Mouse (Mus musculus) adrenal gland, postnatal 4 days (tissue): ENCODE data around the gene Plbd2. TPM values are rescaled to one million over a fixed set of nuclear protein-coding genes. Genes with fewer than 3 reads are reported as not detected.

Source experiments
- DNase-seq, 2 experiments: peaks; one replicate each; pipeline ENCODE4 v3.0.0; 2021 to 2022; ENCODE audit warnings: low spot score in 2 of 2, mixed read lengths in 2 of 2
- total RNA-seq, 2 experiments: library from RNA; stranded (reverse); gene quantifications; 2 replicates each; pipeline ENCODE4 v1.2.3; 2021

Gene Plbd2
- total RNA-seq, 2 experiments from 2014 or later = 70.5 to 77.5 TPM

DNA sequence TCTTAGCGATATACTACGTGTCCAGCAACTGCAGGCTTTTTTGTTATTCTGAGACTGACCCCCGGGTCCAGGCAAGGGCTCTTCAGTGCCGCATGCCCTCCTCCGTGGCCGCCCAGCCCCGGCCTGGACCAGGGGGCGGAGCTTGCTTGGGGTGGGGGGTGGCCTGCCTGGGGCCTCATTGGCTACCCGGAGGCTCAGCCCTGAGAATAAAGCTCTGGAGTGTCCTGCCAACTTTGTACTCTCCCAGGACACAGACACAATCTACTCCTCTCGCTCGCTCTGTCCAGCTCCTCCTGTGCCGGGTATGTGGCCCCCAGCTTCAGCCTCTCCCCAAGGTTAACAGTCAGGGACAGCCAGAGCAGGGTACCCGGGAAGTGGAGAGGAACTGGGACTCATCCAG lies 27.1 kb downstream of the Plbd2 start, which contains the start of gene Sds:
Sds (plus strand) TSS at position 231 of the 400 bp plus-strand sequence.
- no peak for DNase-seq

DNA sequence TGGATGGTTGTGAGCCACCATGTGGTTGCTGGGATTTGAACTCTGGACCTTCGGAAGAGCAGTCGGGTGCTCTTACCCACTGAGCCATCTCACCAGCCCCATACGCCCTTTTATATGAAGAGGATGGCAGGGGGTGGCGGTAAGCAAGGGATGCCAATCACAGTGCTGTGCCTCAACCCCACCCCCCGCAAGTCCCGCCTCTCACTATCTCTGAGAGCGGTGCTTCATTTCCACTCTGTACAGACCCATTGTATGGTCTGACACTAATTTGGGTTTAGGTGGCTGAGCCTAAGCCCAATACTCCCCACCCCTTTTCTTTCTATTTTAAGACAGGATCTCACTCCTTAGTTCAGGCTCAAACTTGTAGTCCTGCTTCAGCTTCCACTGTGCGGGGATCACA lies 27.6 kb downstream of the Plbd2 start:
- DNase-seq = no peak

DNA sequence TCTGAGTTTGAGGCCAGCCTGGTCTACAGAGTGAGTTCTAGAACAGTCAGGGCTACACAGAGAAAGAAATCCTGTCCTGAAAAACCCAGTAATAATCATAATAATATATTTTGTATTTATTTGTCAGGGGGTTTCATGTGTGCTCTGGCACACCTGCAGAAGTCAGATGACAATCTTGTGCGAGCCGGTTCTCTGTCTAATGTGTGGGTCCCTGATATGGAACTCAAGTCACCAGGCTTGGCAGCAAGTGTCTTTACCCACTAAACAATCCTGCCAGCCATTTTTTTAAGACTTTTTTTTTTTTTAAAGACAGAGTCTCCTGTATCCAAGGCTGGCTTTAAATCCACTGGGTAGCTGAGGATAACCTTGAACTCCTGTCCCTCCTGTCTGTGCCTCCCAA lies 30.1 kb downstream of the Plbd2 start:
- no peak for DNase-seq

DNA sequence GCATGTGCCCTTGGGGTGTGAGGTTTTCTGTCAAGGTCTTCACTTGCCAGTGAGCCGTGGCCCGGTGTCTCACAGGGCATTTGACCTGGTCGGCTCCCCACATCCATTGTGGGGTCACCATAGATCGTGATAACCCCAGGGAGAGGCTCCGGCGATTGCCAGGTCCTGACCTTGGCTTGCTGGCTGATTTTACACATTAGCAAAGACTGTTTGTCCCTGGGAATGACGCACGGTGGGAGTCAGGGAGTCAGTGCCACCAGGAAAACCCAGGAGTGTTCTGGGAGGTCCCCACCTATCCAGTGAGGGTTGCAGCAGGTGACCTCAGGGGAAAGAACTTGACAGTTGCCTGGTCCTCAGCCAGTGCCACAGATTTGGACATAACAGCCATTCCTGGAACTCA lies 30.7 kb downstream of the Plbd2 start, which contains the start of gene Sdsl:
Sdsl (minus strand) TSS at position 41 of the 400 bp plus-strand sequence.
- DNase-seq = no peak

DNA sequence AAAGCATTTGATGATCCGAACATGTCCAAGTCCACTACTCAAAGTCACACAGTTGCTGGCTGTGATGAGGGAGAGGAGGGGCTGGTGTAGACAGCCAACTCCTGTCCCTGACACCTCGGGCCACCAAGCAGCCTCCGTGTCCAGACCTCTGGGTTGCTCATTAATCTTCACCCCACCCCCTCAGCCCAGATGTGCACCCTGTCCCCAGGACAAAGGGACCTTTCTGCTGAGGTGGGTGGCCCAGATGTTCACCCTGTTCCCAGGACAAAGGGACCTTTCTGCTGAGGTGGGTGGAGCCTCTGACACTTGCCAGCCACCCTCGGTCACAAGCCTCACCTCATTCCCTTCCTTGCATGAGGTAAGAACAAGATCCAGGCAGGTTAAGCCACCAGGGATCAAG lies 31.9 kb downstream of the Plbd2 start:
- no peak for DNase-seq

DNA sequence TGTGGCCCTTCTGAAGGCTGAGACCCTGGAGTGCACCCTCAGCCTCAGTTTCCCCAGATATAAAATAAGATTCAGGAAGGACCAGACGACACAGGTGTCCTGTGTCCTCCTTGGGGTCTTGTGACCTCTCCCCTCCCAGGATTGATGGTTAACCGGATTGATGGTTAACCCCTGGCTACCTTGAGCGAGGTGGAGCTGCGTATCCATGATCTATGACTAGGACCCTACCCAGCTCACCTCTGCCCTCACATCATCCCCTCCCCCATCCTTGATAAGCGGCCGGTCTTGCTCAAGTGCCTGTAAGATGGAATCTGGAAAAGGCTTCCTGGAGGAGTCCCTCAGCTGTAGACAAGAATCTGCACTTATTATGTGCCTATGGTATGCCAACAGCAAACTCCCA lies 34.6 kb downstream of the Plbd2 start:
- no peak for DNase-seq

DNA sequence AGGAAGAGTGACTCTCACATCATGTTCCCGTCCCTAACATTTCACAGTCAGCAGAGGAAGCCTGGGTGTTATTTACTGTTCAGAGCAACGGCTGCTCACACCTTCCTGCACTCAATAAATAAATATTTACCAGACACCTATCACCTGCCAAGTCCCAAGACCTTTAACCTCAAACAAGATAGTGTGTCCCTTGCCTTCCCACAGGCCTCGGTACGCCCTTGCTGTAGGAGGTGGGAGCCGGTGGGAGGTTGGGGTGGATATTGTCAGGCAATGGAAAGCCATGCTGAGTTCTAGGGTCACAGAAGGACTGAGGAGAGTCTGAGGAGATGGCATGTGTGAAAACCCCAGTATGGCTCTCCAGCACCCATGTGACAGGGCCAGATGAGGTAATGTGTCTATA lies 35.1 kb downstream of the Plbd2 start:
- DNase-seq = no peak

DNA sequence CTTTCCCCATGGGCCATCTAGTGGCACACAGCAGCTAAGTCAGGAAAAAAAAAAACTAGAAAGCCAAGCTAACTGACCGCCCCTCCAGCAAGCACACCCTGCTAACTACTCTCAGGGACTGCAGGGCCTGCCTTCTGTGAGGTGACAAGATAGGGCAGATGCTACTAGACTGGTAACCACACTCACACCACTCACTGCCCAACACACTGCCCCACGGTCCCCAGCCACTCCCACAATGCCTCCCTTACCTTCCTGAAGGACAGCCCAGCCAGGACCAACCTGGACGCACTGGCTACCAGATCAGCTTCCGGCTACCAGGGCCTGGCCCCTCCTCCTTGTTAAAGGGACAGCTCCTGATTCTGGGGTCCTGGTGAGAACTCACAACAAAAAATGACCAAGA lies 36.4 kb downstream of the Plbd2 start:
- DNase-seq = no peak

DNA sequence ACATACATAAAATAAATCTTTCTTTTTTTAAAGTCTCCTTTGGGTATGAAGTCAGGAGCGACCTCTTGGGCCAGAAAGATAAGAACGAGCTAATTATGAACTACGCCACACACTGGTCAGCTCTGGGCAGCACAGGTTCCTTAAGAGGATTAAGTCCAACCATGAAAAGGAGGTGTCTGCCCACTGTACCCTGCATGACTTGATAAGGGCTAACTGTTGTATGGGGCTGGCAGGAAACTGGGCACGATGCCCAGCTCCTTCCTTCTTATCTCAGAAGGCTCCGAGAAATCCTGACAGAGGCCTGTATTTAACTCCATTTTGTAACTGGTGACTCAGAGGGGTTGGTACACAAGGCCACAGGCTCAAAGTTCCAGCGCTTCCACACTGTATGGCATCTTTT lies 37.6 kb downstream of the Plbd2 start:
- no peak for DNase-seq

DNA sequence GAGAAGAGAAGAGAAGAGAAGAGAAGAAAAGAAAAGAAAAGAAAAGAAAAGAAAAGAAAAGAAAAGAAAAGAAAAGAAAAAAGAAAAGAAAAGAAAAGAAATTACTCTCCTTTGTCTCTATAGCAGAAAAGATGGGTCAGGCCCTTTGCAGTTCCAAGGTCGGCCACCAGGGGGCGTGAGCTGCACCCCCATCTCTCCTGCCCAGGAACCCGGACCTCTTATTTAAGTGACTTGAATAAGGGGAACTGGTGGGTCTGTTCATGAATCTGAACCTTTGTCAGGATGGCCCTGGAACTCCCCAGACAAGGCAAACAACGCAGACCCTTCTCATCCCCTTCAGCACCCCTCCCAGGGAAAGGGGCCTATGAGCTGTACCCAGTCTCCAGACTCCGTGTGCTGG lies 38.4 kb downstream of the Plbd2 start:
- DNase-seq = no peak

DNA sequence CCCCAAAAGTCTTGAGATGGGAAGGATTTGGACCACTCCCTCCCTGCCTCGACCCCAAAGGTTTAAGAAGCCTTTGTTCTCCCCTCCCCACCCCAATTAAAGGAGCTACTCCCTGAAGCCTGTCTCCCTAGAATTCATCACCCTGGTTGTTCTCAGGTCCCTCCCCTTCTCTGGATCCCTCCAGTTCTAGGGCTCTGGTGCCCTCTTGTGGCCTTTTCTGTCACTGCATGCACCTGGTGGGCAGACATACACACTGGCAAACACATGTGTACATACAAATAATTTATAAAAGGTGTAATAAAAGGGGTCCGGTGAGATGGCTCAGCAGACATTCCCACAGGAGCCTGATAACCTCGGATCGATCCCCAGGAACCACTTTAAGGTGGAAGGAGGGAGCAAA lies 39.1 kb downstream of the Plbd2 start:
- no peak for DNase-seq

DNA sequence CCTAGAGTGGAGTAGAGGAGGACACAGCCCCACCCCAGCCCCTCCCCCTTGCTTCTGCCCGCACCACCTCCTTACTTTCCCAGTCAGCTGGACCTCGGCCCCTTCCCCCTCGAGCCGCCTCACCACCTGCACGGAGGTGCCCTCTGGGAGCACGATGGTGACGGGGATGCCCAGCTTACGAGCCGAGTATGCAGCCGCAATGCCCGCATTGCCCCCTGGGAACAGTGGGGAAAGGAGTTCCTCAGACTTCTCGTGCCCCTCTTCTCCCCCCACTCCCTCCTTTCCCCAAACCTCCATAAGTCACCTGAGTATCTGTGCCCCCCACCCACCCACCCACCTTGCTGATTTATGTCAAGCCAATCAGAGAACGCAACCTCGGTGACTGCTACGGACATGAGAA lies 41.5 kb downstream of the Plbd2 start:
- no peak for DNase-seq

DNA sequence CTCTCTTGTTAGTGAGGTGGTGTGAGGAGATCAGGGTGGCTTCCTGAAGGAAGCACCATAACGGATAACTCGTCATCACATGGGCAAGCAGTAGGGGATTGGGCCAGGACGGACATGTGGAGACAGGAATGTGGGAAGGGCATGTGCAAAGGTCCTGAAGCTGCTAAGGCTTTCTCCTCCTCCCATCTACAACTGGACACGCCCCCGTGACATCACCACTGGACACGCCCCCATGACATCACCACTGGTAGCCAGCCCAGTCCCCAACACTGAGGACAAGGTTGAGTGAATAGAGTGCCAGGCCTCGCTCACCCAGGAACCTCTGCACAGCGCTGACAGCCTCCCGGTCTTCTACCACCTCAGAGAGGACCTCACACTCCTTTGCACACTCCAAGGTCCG lies 44.3 kb downstream of the Plbd2 start:
- no peak for DNase-seq

DNA sequence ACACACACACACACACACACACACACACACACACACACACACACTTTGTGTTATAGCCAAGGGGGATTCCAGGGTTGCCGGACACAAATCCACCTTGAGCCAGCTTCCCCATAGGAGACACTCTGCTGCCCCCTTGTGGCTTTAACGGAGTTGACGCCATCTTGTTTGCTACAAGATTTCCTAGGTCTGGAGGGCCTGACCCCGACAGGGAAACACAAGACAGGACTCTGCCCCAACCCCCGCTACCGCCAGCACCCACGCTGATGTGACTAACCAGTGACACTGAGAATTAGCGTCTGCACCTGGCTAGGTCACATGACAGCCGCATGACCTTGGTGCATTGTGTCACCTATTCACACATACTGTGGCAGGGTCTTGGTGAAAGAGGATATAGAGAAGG lies 45.8 kb downstream of the Plbd2 start:
- peak; percentile 40 to 53 for DNase-seq

DNA sequence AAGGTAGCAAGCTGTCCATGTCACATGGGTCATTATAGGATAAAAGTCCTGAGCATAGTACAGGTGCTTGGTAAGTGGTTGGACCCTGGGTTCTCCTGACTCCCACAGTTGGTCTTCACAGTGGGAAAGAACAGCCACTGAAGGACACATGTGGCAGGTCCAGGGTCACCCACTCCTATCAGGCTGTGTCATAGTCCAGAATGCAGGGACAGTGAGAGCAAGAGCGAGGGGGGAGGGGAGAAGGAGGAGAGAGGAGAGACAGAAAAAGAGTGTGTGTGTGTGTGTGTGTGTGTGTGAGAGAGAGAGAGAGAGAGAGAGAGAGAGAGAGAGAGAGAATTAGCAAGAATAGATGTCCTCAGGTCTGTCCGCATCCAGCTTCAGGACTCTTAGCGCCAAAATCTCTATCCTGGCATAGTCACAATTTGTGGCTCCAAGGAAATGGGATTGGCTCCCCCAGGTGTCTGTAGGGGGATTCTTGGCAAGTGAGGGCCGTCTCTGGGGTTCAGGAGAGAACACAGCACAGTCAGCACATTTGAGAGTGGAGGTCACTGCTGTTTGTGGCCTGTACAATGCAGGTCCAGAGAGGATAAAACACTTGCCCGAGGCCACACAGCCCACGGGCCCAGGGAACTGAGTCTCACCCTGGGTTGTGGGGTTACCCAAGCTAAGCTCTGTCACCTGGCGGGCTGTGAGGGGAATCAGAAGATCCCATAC lies 46.4 kb downstream of the Plbd2 start:
- DNase-seq = no peak

DNA sequence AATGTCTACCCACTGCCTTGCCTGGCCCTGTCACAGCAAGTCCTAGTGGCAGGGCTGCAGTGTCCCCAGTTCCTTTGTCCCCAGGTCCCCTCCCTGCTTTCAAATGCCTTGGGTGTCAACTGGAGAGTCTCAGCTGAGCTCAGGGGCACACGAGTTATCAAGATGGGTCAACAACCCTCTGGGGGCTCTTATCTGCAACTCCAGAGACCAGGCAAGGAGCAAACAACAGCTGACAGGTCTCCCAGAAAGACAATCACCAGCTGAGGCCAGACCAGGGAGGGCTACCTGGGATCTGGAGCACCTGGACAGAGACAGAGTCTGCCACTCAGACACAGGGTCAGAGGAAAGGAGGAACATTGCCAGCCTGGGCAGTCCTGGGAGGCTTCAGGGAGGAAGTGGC lies 47.2 kb downstream of the Plbd2 start:
- DNase-seq = no peak

DNA sequence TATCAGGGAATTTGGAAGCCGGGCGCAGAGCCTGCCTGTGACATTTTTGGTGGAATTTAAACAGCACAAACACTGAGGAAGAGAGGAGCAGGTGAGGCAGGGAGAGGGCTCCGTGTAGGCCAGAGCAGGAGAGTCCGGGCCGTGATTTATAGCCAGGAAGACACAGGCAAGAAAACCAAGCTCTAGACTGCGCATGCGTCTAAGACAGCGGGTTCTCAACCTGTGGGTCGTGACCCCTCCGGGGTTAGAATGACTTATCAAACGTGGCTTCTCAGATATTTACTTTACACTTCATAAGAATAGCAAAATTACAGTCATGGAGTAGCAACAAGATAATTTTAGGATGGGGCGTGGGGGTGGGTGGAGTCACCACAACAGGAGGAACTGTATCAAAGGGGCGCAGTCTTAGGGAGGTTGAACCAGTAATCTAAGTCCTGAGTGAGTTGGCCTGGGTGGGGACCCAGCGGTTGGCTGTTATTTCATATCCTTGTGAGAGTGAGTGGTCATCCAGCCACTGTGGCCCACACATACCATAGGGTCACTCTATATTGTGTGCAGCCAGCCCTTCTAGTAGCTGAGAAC lies 48.6 kb downstream of the Plbd2 start:
- DNase-seq = no peak

DNA sequence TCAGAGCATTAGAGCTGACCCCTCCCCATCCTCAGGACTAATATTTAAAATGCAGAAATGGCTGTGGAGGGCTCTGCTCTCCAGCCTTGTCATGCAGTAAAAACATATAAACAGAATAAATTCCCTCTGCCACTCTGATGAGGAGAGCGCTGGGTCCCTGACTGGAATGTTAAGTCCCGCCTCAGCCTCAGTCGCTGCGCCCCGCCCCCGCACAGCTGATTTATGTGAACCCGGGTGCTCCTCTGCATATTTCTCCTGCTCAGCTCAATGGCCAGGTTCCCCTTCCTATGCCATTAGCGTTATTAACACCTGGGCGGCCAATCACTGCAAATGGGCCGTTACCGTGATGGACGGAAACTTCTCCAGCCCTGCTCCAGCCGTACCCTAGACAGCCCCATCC lies 56.1 kb downstream of the Plbd2 start:
- no peak for DNase-seq

DNA sequence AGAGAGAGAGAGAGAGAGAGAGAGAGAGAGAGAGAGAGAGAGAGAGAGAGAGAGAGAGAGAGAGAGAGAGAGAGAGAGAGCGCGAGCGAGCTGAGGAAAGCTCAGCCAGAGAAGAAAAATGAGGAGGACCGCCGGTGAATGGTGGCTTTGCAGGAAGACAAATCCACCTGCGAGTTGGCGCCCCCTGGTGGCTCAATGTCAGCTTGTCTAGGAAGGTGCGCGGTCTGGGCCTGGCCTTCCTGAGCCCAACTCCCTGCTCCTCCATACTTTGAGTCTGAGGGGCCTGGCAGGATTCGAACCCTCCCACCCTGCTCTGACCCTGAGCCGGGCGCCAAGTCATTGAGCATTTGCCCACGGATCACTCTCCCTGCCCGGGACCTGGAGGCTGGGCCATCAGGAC lies 62.7 kb downstream of the Plbd2 start:
- DNase-seq = peak; percentile 80 to 81

DNA sequence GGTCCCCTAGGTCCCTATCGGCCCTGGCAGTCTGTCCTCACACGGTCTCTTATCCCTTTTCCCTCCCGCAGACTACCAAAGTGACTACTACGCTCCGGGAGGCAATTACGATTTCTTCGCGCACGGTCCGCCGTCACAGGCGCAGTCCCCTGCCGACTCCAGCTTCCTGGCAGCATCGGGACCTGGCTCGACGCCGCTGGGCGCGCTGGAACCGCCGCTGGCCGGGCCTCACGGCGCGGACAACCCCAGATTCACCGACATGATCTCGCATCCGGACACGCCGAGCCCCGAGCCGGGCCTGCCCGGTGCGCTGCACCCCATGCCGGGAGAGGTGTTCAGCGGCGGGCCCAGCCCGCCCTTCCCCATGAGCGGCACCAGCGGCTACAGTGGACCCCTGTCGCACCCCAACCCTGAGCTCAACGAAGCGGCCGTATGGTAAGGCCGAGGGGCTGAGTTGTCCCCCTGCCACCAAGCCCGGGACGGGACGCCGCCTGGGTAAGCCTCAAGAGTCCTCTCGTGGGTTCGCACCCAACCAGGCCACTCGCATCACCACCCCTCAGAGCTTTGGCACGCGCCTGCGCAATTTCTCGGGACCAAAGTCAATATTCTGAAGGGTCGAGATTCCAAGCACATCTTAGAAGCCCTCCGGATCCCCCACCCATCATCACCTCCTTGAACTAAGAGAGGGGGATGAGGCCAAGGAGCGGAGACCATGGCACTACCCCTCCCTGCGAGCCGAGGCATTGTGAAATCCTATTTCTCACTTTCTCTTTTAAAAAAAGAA lies 63.3 kb downstream of the Plbd2 start:
- DNase-seq = no peak

DNA sequence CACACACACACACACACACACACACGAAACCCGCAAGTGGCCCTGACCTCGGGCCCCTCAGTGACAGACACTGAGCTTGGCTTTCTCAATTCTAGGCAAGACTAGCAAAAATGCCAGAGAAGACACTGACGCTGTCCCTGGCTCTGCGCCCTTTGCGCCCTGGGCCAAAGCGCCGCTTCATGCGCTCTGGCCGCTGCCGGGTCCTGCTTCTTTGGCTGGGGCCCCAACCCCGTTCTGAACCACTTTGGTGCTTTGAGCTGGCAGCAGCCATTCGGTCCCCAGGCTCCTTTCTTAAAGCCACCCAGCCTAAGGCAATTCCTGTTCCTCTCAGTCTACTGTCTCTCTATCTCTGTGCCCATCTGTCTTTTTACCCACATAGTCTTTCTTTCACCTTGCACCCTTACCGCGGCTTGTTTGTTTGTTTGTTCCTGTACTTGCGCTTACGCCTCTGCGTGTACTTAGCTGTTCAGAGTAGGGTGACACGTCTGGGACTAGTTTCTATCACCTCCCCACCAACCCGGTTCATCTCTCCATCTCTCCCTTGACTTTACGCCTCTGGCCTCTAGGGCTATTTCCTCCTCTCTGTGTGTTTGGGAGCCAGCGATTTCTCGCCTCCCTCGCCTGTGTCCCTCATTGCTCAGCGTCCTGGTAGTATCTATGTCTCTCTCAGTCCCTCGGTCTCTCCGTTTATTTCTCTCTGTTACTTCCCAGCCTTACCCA lies 64.3 kb downstream of the Plbd2 start:
- DNase-seq = no peak

DNA sequence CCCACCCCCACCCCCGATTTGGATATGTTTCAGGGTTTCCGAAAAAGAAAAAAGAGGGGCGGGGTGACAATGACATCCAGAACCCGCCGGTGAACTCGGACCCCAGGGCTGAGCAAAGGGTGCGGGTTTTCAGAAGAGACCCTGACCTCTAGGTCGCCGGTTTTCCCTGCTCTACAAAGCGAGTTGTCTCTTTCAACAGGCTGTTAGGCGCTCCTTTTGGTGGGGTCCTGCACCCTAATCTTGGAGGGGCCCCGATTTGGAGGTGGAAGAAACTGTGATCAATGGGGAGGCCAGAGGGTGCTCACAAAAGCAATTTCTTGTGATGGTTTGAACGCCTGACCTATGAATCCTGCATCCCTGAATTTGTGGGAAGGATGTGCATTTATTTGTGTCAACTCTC lies 65.0 kb downstream of the Plbd2 start:
- DNase-seq = no peak
